Mouse (Mus musculus): Measurements from ENCODE around the gene Plekhm1. TPM values are rescaled to one million over a fixed set of nuclear protein-coding genes. Genes with fewer than 3 reads are reported as not detected.

Gene Plekhm1
- polyA plus RNA-seq (2012; ENCODE audit: low replicate concordance) = 18.6 and 20.0 TPM in 2 replicates

DNA sequence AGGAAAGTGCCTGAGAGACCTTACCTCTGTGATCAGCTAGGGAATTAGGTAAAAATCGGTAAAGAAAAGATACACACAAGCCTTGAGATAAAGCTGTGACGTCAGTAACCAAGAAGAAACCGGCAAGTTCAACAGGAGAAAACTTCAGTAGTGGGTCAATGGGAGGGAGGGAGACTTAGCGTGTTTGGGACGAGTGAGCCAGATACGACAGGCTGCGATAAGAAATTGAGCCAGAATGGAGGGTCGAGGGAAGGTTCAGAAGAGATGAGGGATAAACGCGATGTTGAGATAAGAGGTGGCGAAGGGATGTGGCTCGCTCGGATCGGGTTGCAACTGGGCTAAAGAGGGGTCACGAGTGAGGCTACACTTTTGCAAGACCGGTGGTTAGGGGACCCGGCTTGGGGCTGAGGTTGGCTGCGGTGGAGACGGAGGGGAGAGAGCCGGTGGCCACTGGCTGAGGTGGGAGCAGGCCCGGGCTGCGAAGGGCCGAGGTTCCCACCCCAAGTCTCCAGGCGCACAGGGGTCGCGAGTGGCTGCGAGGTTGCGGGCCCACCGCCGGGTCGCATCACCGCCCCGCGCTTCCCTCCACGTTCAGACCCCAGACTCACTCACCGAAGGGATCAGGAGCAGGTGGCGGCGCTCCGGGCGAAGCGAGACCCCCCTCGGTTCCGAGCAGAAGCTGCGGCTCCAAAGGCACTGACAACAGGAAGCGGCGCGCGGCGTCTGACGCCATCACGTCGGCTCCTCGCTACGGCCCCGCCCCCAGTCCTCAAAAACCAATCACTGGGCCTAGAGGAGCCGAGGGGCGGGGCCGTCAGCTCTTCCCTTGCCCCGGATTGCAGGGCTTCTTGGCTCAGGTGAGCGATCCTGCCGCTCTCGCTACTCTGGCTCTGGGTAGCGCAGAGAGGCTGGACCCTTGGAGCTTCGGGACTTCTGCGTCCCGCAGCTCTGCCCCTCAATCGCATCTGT lies at the start of gene Plekhm1:
TSS of gene Plekhm1 (minus strand) at position 707 of the 969 bp plus-strand sequence.

DNA sequence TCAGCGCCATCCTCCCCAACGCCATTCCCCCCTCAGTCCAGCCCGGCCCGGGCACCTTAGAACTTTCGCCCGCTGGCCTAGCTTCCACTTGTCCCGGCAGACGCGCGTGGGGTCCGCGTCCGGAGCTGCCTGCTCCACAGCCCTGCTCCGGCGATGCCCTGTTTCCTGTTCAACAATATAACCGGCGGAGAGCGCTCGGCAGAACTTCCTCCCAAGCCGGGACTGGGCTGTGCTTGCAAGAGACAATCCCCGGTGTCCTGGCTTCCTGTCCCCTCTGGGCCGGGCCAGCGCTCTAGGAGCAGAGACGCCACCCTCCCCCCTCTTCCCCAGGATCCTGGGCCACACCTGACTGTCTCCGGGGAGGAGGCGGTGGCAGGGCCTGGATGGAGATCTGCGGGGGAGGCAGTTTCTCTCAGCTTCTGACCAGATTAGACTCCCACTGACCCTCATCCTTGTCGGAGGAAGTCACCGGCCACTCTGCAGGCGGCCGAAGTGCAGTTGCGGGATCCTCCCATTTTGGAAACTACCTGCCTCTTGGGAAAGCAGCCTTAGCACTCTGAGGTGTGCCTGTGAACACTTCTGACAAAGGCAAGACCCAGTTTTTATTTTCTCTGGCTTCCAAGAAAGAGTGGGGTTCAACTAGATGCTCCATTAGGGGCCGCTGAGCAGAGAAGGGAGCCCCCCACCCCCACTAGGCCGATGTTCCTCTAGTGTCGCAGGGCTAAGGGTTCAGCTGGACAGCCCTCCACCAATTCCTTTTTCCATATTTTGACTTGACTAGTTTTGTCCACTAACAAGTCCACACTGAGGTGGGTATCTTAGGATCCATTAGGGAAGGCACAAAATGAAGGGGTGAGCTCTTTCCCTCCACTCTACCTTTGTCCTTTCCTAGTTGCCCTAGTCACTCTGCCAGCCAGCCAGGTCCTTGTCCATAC lies 49.0 kb downstream of the Plekhm1 start, which contains the start of gene Arhgap27:
TSS of gene Arhgap27 (minus strand) at position 479 of the 935 bp plus-strand sequence.

Other genes starting within 250 kb of the Plekhm1 start
- gene Fmnl1, start 241.6 kb downstream of the Plekhm1 start, polyA plus RNA-seq (2012; ENCODE audit: low replicate concordance) = 32.9 and 73.9 TPM in 2 replicates
- not detected in 2 replicates for gene 1700023F06Rik, start 204.1 kb downstream of the Plekhm1 start, polyA plus RNA-seq (2012; ENCODE audit: low replicate concordance)
- gene Spata32, start 194.3 kb downstream of the Plekhm1 start, polyA plus RNA-seq (2012; ENCODE audit: low replicate concordance) = not detected in 2 replicates
- 4.3 and 9.6 TPM in 2 replicates for gene Map3k14, start 145.2 kb downstream of the Plekhm1 start, polyA plus RNA-seq (2012; ENCODE audit: low replicate concordance)
- gene Arhgap27, start 49.0 kb downstream of the Plekhm1 start, polyA plus RNA-seq (2012; ENCODE audit: low replicate concordance) = 19.4 and 73.3 TPM in 2 replicates
- gene Lrrc37a, start 91.9 kb upstream of the Plekhm1 start, polyA plus RNA-seq (2012; ENCODE audit: low replicate concordance) = not detected in 2 replicates
- gene Gm884, start 208.5 kb upstream of the Plekhm1 start, polyA plus RNA-seq (2012; ENCODE audit: low replicate concordance) = not detected in 2 replicates
- not detected in 2 replicates for gene Lyzl6, start 226.2 kb upstream of the Plekhm1 start, polyA plus RNA-seq (2012; ENCODE audit: low replicate concordance)
- gene Rprml, start 236.9 kb upstream of the Plekhm1 start, polyA plus RNA-seq (2012; ENCODE audit: low replicate concordance) = not detected in 2 replicates